Mouse (Mus musculus): ENCODE measurements at regions not wholly inside any gene's neighbourhood (a gene's known extent, or its start where the extent isn't known, plus 50 kb on each side); places are given as distances from the start of the nearest gene placed in this dataset.

GRCm38 (mm10) chr10:111827930-111828329, 144.5 kb upstream of the Krr1 start:
- TF ChIP-seq CTCF (IDR thresholded peaks at IDR 0.05 in 2 of 3, conservative IDR thresholded peaks at IDR 0.05 in 1 of 3; ENCODE audit: control insufficient read depth in 1 of 3, insufficient read depth in 1 of 3, low read depth in 2 of 3, low read length in 3 of 3, poor library complexity in 1 of 3, severe bottlenecking in 1 of 3) (no peak), GATA1 (IDR thresholded peaks at IDR 0.05; ENCODE audit: low read depth, low read length) (no peak), MYC (IDR thresholded peaks at IDR 0.05; ENCODE audit: low read depth, low read length) (no peak), POLR2AphosphoS2 (IDR thresholded peaks at IDR 0.05; ENCODE audit: low read length) (no peak), MAFK (IDR thresholded peaks at IDR 0.05; ENCODE audit: borderline replicate concordance, low read depth, low read length) (no peak), HCFC1 (IDR thresholded peaks at IDR 0.05; ENCODE audit: low read depth, low read length) (no peak), KAT2A (conservative IDR thresholded peaks at IDR 0.05; ENCODE audit: low read depth, low read length) (no peak), SIN3A (IDR thresholded peaks at IDR 0.05; ENCODE audit: low read length) (no peak), ZC3H11A (IDR thresholded peaks at IDR 0.05; ENCODE audit: low read depth, low read length) (no peak), ETS1 (IDR thresholded peaks at IDR 0.05; ENCODE audit: low read depth, low read length) (no peak)

Data from MEL (cell line).